Mouse (Mus musculus): ENCODE data around the gene Birc3. TPM values are rescaled to one million over a fixed set of nuclear protein-coding genes. Genes with fewer than 3 reads are reported as not detected.
A peak's percentile ranks its signal among the peaks of the same experiment; 100 is the strongest.
"Not testable (repeated sequence)": the region's sequence is repeated elsewhere in the genome, so short reads cannot be mapped to it uniquely, and the experiment has no call there.

Birc3 gene
- polyA plus RNA-seq, 1 experiment from 2014 or later = 11.4 TPM

GRCm38 (mm10) chr9:7891177-7891576 lies 18.2 kb upstream of the Birc3 start:
- H3K4me2 ChIP-seq (replicated peaks) = no peak overlapping the region
- H3K9ac ChIP-seq = no peak overlapping the region
- no peak for ATAC-seq (ENCODE audit: low FRiP score, low read depth)
- 0 out of 2 replicates have a peak, but pooled peaks cover 4% of the 10 kb centered on the region for H3K9me3 ChIP-seq
- H3K27me3 ChIP-seq = no peaks in the 10 kb centered on the region
- no peaks in the 10 kb centered on the region for H3K36me3 ChIP-seq
- H3K4me1 ChIP-seq = no peaks in the 10 kb centered on the region
- no peak overlapping the region for H3K27ac ChIP-seq
- WGBS = 85% methylated on average over 1 of the region's 1 CpGs
- no peak overlapping the region for H3K4me3 ChIP-seq

GRCm38 (mm10) chr9:7884346-7884745 lies 11.4 kb upstream of the Birc3 start:
- Histone ChIP-seq H3K27me3 (no peaks in the 10 kb centered on the region), H3K27ac (no peak overlapping the region), H3K9ac (no peak overlapping the region), H3K4me1 (no peaks in the 10 kb centered on the region), H3K9me3 (peaks cover 8% of the 10 kb centered on the region), H3K4me2 (replicated peaks) (no peak overlapping the region), H3K36me3 (no peaks in the 10 kb centered on the region), H3K4me3 (no peak overlapping the region)
- 95% methylated on average over 3 of the region's 3 CpGs for WGBS
- no peak for ATAC-seq (ENCODE audit: low FRiP score, low read depth)

DNA sequence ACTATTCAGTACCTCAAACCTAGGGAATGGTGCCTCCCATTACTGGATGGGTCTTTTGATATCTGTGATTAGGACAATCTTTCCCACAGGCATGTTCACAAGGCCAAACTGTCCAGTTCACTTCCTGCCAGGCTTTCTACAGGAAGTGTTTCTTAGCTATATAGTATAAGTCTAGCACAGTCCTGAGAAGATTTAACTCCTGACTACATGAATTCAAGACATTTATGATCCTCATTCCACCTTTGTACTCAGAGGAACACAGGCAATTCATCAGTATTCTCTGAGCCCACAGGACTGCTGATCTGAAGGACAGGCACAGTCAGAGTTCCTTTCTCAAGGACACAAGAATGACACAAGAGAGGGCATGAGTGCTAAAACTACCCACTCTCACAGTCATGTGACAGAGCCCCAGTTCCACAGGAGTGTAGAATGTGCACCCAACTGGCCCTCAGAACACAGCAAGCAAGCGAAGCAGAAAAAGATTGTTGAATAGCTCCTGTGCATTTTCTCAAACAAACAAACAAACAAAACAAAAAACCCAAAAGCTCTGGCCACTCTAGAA lies 9.4 kb upstream of the Birc3 start:
- Histone ChIP-seq H3K4me2 (replicated peaks) (no peak overlapping the region), H3K4me1 (no peaks in the 10 kb centered on the region), H3K36me3 (no peaks in the 10 kb centered on the region), H3K9me3 (peaks cover 8% of the 10 kb centered on the region), H3K9ac (no peak overlapping the region), H3K27ac (no peak overlapping the region), H3K27me3 (no peaks in the 10 kb centered on the region), H3K4me3 (no peak overlapping the region)
- ATAC-seq (ENCODE audit: low FRiP score, low read depth) = no peak
- 83% methylated on average over 1 of the region's 1 CpGs for WGBS

GRCm38 (mm10) chr9:7873511-7874211 lies 675 bp upstream of the Birc3 start:
- Histone ChIP-seq H3K4me3 (no peak overlapping the region), H3K4me1 (peaks cover 12% of the 10 kb centered on the region), H3K27me3 (no peaks in the 10 kb centered on the region), H3K9ac (no peak overlapping the region), H3K36me3 (no peaks in the 10 kb centered on the region), H3K9me3 (no peaks in the 10 kb centered on the region), H3K27ac (no peak overlapping the region), H3K4me2 (replicated peaks) (0 out of 2 replicates have a peak overlapping the region, but pooled peaks have one; percentile 81)
- 85% methylated on average over 8 of the region's 8 CpGs for WGBS
- ATAC-seq (ENCODE audit: low FRiP score, low read depth) = no peak

- H3K27me3 ChIP-seq = no peaks in the 10 kb centered on the region
- peak; percentile 38 for ATAC-seq (ENCODE audit: low FRiP score, low read depth)
- H3K4me3 ChIP-seq = peak overlapping the region; percentile 62
- peaks cover 8% of the 10 kb centered on the region for H3K36me3 ChIP-seq
- H3K4me1 ChIP-seq = peaks cover 12% of the 10 kb centered on the region
- H3K4me2 ChIP-seq (replicated peaks) = peak overlapping the region; percentile 81
- 14% methylated on average over 23 of the region's 23 CpGs for WGBS
- peak overlapping the region; percentile 81 for H3K9ac ChIP-seq
- peak overlapping the region; percentile 40; the same call in 1 of the 2 replicates for H3K27ac ChIP-seq
- no peaks in the 10 kb centered on the region; the same call in 1 of the 2 replicates for H3K9me3 ChIP-seq
These were observed 777 bp downstream of the Birc3 start for GRCm38 (mm10) chr9:7872044-7872774.

DNA sequence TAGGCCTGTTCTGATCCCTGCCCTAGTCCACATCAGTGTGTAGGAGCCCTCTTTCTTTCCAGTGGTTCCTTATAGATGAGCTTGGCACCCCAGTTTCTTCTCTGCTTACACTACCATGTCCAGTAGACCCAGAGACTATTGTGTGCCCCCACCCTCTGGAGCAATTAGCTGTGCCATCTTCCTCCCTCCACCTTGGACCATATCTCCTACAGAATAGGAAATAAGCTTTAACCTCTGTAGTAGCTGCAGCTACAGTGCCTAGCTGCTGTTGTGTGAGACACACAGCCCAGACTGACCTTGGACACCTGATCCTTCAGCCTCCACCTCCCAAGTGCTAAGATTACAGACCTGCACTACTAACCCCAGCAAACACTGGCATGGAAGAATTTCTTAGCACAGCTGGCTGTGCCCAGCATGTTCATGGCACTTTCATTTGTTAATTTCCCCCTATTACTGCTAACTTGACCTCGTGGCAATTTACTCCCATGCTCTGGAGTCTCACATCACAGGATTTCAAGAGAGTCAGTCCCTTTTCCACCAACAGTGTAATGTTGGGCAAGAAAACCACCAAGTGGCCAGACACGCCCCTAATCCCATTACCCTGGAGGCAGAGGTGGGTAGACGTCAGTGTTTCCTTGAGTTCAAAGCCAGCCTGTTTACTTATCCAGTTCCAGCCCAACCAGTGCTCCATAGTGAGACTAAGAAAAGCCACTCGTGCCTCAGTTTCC lies 1.5 kb downstream of the Birc3 start:
- no peaks in the 10 kb centered on the region; the same call in 1 of the 2 replicates for H3K9me3 ChIP-seq
- H3K27ac ChIP-seq = no peak overlapping the region; the same call in 1 of the 2 replicates
- peaks cover 8% of the 10 kb centered on the region for H3K36me3 ChIP-seq
- ATAC-seq (ENCODE audit: low FRiP score, low read depth) = no peak
- peak overlapping the region; percentile 62 for H3K4me3 ChIP-seq
- no peaks in the 10 kb centered on the region for H3K27me3 ChIP-seq
- WGBS = 47% methylated on average over 4 of the region's 4 CpGs
- no peak overlapping the region for H3K9ac ChIP-seq
- H3K4me2 ChIP-seq (replicated peaks) = peak overlapping the region; percentile 81
- peaks cover 12% of the 10 kb centered on the region for H3K4me1 ChIP-seq

GRCm38 (mm10) chr9:7870556-7871315 lies 2.2 kb downstream of the Birc3 start:
- Histone ChIP-seq H3K9ac (no peak overlapping the region), H3K36me3 (peaks cover 8% of the 10 kb centered on the region), H3K27ac (no peak overlapping the region), H3K27me3 (no peaks in the 10 kb centered on the region), H3K4me2 (replicated peaks) (peak overlapping the region; percentile 81; the same call in 1 of the 2 replicates), H3K4me1 (peaks cover 12% of the 10 kb centered on the region), H3K4me3 (no peak overlapping the region), H3K9me3 (no peaks in the 10 kb centered on the region; the same call in 1 of the 2 replicates)
- 80% methylated on average over 10 of the region's 10 CpGs for WGBS
- ATAC-seq (ENCODE audit: low FRiP score, low read depth) = no peak

GRCm38 (mm10) chr9:7868838-7869491 lies 4.0 kb downstream of the Birc3 start:
- peaks cover 12% of the 10 kb centered on the region for H3K4me1 ChIP-seq
- no peak overlapping the region for H3K27ac ChIP-seq
- no peak overlapping the region for H3K4me2 ChIP-seq (replicated peaks)
- no peaks in the 10 kb centered on the region; the same call in 1 of the 2 replicates for H3K9me3 ChIP-seq
- no peak for ATAC-seq (ENCODE audit: low FRiP score, low read depth)
- no peaks in the 10 kb centered on the region for H3K27me3 ChIP-seq
- no peak overlapping the region for H3K9ac ChIP-seq
- WGBS = 87% methylated on average over 4 of the region's 4 CpGs
- H3K4me3 ChIP-seq = no peak overlapping the region
- peaks cover 8% of the 10 kb centered on the region for H3K36me3 ChIP-seq

DNA sequence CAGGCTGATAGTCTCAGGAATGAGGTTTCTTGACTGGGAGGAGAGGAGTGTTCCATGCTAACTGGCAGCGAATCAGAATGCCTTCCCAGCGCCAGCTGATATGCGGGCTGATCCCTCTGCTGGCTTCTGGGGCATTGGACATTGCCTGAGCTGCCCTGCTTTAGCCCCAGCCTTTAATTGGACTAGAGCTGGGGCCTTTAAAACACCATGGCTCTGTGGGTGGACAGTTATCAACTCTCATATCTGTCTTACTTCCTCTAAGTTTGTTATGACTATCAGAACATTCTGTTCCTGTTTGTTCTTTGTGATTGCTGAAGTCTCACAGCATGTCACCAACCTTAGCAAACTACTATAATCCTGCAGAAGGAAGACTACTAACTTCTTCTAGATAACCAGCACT lies 5.0 kb downstream of the Birc3 start:
- Histone ChIP-seq H3K27ac (no peak overlapping the region), H3K36me3 (peaks cover 8% of the 10 kb centered on the region), H3K27me3 (no peaks in the 10 kb centered on the region), H3K4me3 (no peak overlapping the region), H3K4me2 (replicated peaks) (no peak overlapping the region), H3K9me3 (no peaks in the 10 kb centered on the region; the same call in 1 of the 2 replicates), H3K4me1 (peaks cover 12% of the 10 kb centered on the region), H3K9ac (no peak overlapping the region)
- 94% methylated on average over 3 of the region's 3 CpGs for WGBS
- no peak for ATAC-seq (ENCODE audit: low FRiP score, low read depth)

- H3K4me3 ChIP-seq; H3K9me3 ChIP-seq; H3K4me2 ChIP-seq (replicated peaks); H3K27ac ChIP-seq; H3K36me3 ChIP-seq; ATAC-seq (ENCODE audit: low FRiP score, low read depth); H3K9ac ChIP-seq; H3K27me3 ChIP-seq: not testable (repeated sequence)
- WGBS = 86% methylated on average over 2 of the region's 2 CpGs
- H3K4me1 ChIP-seq = peaks cover 11% of the 10 kb centered on the region
These were observed 6.0 kb downstream of the Birc3 start for GRCm38 (mm10) chr9:7866981-7867380.

GRCm38 (mm10) chr9:7860976-7861375 lies 12.0 kb downstream of the Birc3 start:
- no peak overlapping the region for H3K4me3 ChIP-seq
- no peak overlapping the region for H3K4me2 ChIP-seq (replicated peaks)
- H3K9ac ChIP-seq = no peak overlapping the region
- no peaks in the 10 kb centered on the region for H3K4me1 ChIP-seq
- no peak for ATAC-seq (ENCODE audit: low FRiP score, low read depth)
- no peaks in the 10 kb centered on the region for H3K27me3 ChIP-seq
- no peak overlapping the region for H3K27ac ChIP-seq
- H3K36me3 ChIP-seq = peaks cover 10% of the 10 kb centered on the region; the same call in 1 of the 2 replicates
- no peaks in the 10 kb centered on the region for H3K9me3 ChIP-seq
- 81% methylated on average over 5 of the region's 5 CpGs for WGBS

Measured in limb, embryonic 13.5 days (tissue).